Mouse (Mus musculus) MEL (cell line): ENCODE results near the gene Zfp446. TPM values are rescaled to one million over a fixed set of nuclear protein-coding genes. Genes with fewer than 3 reads are reported as not detected.

Experiments
- DNase-seq: peaks from one replicate; pipeline ENCODE4 v3.0.0; 2011; ENCODE audit warnings: low read depth, low spot score
- H3K27ac ChIP-seq: 2 replicates; pipeline ENCODE4 v1.5.1; 2012; ENCODE audit warnings: low read depth, mild to moderate bottlenecking, control low read depth, low read length, moderate library complexity; ENCODE audit not compliant: control insufficient read depth
- H3K27me3 ChIP-seq, 2 experiments: fragments of 150-350 bp in 1 of 2; sonication (generic) in 1 of 2; 2 replicates each; pipeline ENCODE4 v1.6.1; 2012; ENCODE audit warnings: low read length in 2 of 2, mild to moderate bottlenecking in 2 of 2, improper control_type of control experiment in 1 of 2, moderate library complexity in 1 of 2; ENCODE audit not compliant: insufficient read depth in 2 of 2, control insufficient read depth in 1 of 2
- H3K36me3 ChIP-seq, 2 experiments: 2 replicates each; pipeline ENCODE4 v1.6.1; 2012 to 2014; ENCODE audit warnings: low read length in 2 of 2, improper control_type of control experiment in 1 of 2, inconsistent platforms in 1 of 2, mild to moderate bottlenecking in 1 of 2; ENCODE audit not compliant: insufficient read depth in 2 of 2, control insufficient read depth in 1 of 2
- H3K4me1 ChIP-seq, 2 experiments: fragments of 150-350 bp in 1 of 2; sonication (generic) in 1 of 2; 2 replicates each; pipeline ENCODE4 v1.6.1; 2012; ENCODE audit warnings: low read length in 2 of 2, improper control_type of control experiment in 1 of 2, mild to moderate bottlenecking in 1 of 2; ENCODE audit not compliant: insufficient read depth in 2 of 2, control insufficient read depth in 1 of 2
- H3K4me3 ChIP-seq, 2 experiments: fragments of 150-350 bp in 1 of 2; sonication (generic) in 1 of 2; 2 replicates each; pipeline ENCODE4 v1.5.1; 2012; ENCODE audit warnings: low read depth in 2 of 2, low read length in 2 of 2, mild to moderate bottlenecking in 2 of 2, moderate library complexity in 2 of 2, control low read depth in 1 of 2, improper control_type of control experiment in 1 of 2; ENCODE audit not compliant: control insufficient read depth in 1 of 2, insufficient read depth in 1 of 2
- H3K79me2 ChIP-seq: 2 replicates; pipeline ENCODE4 v1.6.1; 2012; ENCODE audit warnings: mild to moderate bottlenecking, low read length, moderate library complexity; ENCODE audit not compliant: control insufficient read depth, poor library complexity, insufficient read depth
- H3K9ac ChIP-seq: 2 replicates; pipeline ENCODE4 v1.6.1; 2012; ENCODE audit warnings: low read depth, mild to moderate bottlenecking, control low read depth, low read length, moderate library complexity; ENCODE audit not compliant: control insufficient read depth, poor library complexity, severe bottlenecking
- H3K9me3 ChIP-seq: fragments of 150-350 bp; sonication (generic); replicated peaks from 2 replicates; pipeline ENCODE4 v1.6.1; 2012; ENCODE audit warnings: mild to moderate bottlenecking, low read length, improper control_type of control experiment, moderate library complexity; ENCODE audit not compliant: insufficient read depth
- CHD1 ChIP-seq: IDR thresholded peaks from 2 replicates; pipeline ENCODE4 v1.6.1; 2012; ENCODE audit warnings: low read depth, mild to moderate bottlenecking, inconsistent platforms, low read length, improper control_type of control experiment
- CHD2 ChIP-seq: IDR thresholded peaks from 2 replicates; pipeline ENCODE4 v1.6.1; 2011; ENCODE audit warnings: low read length, improper control_type of control experiment
- CTCF ChIP-seq, 3 experiments: IDR thresholded peaks in 2 of 3; conservative IDR thresholded peaks in 1 of 3; 2 replicates each; pipeline ENCODE4 v1.5.1; 2011 to 2012; ENCODE audit warnings: low read length in 3 of 3, low read depth in 2 of 3, mild to moderate bottlenecking in 2 of 3, improper control_type of control experiment in 1 of 3, inconsistent platforms in 1 of 3, mixed read lengths in 1 of 3, moderate library complexity in 1 of 3; ENCODE audit not compliant: control insufficient read depth in 1 of 3, insufficient read depth in 1 of 3, poor library complexity in 1 of 3, severe bottlenecking in 1 of 3
- E2F4 ChIP-seq: IDR thresholded peaks from 2 replicates; pipeline ENCODE4 v1.6.1; 2011; ENCODE audit warnings: low read depth, low read length, improper control_type of control experiment, borderline replicate concordance
- GABPA ChIP-seq: IDR thresholded peaks from 2 replicates; pipeline ENCODE4 v1.6.1; 2012; ENCODE audit warnings: low read depth, mild to moderate bottlenecking, inconsistent platforms, low read length, improper control_type of control experiment, moderate library complexity
- HCFC1 ChIP-seq: IDR thresholded peaks from 2 replicates; pipeline ENCODE4 v1.6.1; 2012; ENCODE audit warnings: low read depth, mild to moderate bottlenecking, inconsistent platforms, low read length, improper control_type of control experiment, moderate library complexity
- JUND ChIP-seq: IDR thresholded peaks from 2 replicates; pipeline ENCODE4 v1.6.1; 2011; ENCODE audit warnings: low read depth, mild to moderate bottlenecking, improper control_type of control experiment, low read length
- KAT2A ChIP-seq: conservative IDR thresholded peaks from 2 replicates; pipeline ENCODE4 v1.6.1; 2012; ENCODE audit warnings: low read depth, low read length, improper control_type of control experiment, inconsistent platforms
- MAZ ChIP-seq: IDR thresholded peaks from 2 replicates; pipeline ENCODE4 v1.6.1; 2012; ENCODE audit warnings: low read depth, mild to moderate bottlenecking, inconsistent platforms, low read length, improper control_type of control experiment
- MEF2A ChIP-seq: IDR thresholded peaks from 2 replicates; pipeline ENCODE4 v1.6.1; 2014; ENCODE audit warnings: low read depth, mild to moderate bottlenecking, inconsistent platforms, low read length, improper control_type of control experiment; ENCODE audit not compliant: poor library complexity, insufficient replicate concordance, severe bottlenecking; ENCODE audit errors: extremely low read depth
- MXI1 ChIP-seq: IDR thresholded peaks from 2 replicates; pipeline ENCODE4 v1.6.1; 2011; ENCODE audit warnings: mild to moderate bottlenecking, low read depth, low read length, improper control_type of control experiment
- MYB ChIP-seq: IDR thresholded peaks from 2 replicates; pipeline ENCODE4 v1.6.1; 2011; ENCODE audit warnings: mild to moderate bottlenecking, low read depth, low read length, improper control_type of control experiment
- MYC ChIP-seq: IDR thresholded peaks from 2 replicates; pipeline ENCODE4 v1.6.1; 2011; ENCODE audit warnings: low read depth, mild to moderate bottlenecking, low read length, improper control_type of control experiment, moderate library complexity
- NELFE ChIP-seq: IDR thresholded peaks from 2 replicates; pipeline ENCODE4 v1.6.1; 2011; ENCODE audit warnings: low read depth, low read length, improper control_type of control experiment
- POLR2A ChIP-seq, 2 experiments: IDR thresholded peaks; 2 replicates each; pipeline ENCODE4 v1.6.1; 2011 to 2012; ENCODE audit warnings: low read length in 2 of 2, mild to moderate bottlenecking in 2 of 2, control low read depth in 1 of 2, improper control_type of control experiment in 1 of 2, low read depth in 1 of 2, moderate library complexity in 1 of 2; ENCODE audit not compliant: control insufficient read depth in 1 of 2, insufficient read depth in 1 of 2, poor library complexity in 1 of 2
- POLR2AphosphoS2 ChIP-seq: IDR thresholded peaks from 2 replicates; pipeline ENCODE4 v1.6.1; 2011; ENCODE audit warnings: low read length, improper control_type of control experiment
- RAD21 ChIP-seq: IDR thresholded peaks from 2 replicates; pipeline ENCODE4 v1.6.1; 2011; ENCODE audit warnings: mild to moderate bottlenecking, low read depth, low read length, improper control_type of control experiment
- RCOR1 ChIP-seq: IDR thresholded peaks from 2 replicates; pipeline ENCODE4 v1.6.1; 2012; ENCODE audit warnings: low read depth, mild to moderate bottlenecking, inconsistent platforms, low read length, improper control_type of control experiment
- SMC3 ChIP-seq: IDR thresholded peaks from 2 replicates; pipeline ENCODE4 v1.6.1; 2011; ENCODE audit warnings: low read depth, low read length, improper control_type of control experiment
- UBTF ChIP-seq: IDR thresholded peaks from 2 replicates; pipeline ENCODE4 v1.6.1; 2012; ENCODE audit warnings: low read depth, mild to moderate bottlenecking, inconsistent platforms, low read length, improper control_type of control experiment, moderate library complexity, borderline replicate concordance; ENCODE audit not compliant: insufficient read depth
- USF2 ChIP-seq, 2 experiments: IDR thresholded peaks; 2 replicates each; pipeline ENCODE4 v1.6.1; 2011 to 2012; ENCODE audit warnings: improper control_type of control experiment in 2 of 2, low read length in 2 of 2, borderline replicate concordance in 1 of 2, inconsistent platforms in 1 of 2, low read depth in 1 of 2, mild to moderate bottlenecking in 1 of 2; ENCODE audit not compliant: insufficient read depth in 1 of 2
- ZC3H11A ChIP-seq: IDR thresholded peaks from 2 replicates; pipeline ENCODE4 v1.6.1; 2012; ENCODE audit warnings: low read depth, mild to moderate bottlenecking, inconsistent platforms, low read length, improper control_type of control experiment
- ZKSCAN1 ChIP-seq: IDR thresholded peaks from 2 replicates; pipeline ENCODE4 v1.6.1; 2012; ENCODE audit warnings: low read depth, mild to moderate bottlenecking, inconsistent platforms, low read length, improper control_type of control experiment, moderate library complexity
- ZMIZ1 ChIP-seq: IDR thresholded peaks from 2 replicates; pipeline ENCODE4 v1.6.1; 2012; ENCODE audit warnings: low read depth, mild to moderate bottlenecking, inconsistent platforms, low read length, improper control_type of control experiment, moderate library complexity
- ZNF384 ChIP-seq: IDR thresholded peaks from 2 replicates; pipeline ENCODE4 v1.6.1; 2012; ENCODE audit warnings: low read depth, mild to moderate bottlenecking, inconsistent platforms, low read length, improper control_type of control experiment
- polyA plus RNA-seq, 2 experiments: library from polyadenylated mRNA; stranded (reverse) in 1 of 2; unstranded in 1 of 2; fragments of >175 nt in 1 of 2; fragments of >200 nt in 1 of 2; gene quantifications; 2 replicates each; pipeline versions ENCODE4 v1.2.1 to v1.2.4; 2012; ENCODE audit warnings: low replicate concordance in 2 of 2, low read depth in 1 of 2; ENCODE audit not compliant: insufficient read length in 2 of 2, insufficient read depth in 1 of 2, missing spikeins in 1 of 2
- total RNA-seq: library from RNA; depleted of rRNA; stranded (reverse); fragments of 300-350 nt; gene quantifications from 2 replicates; pipeline ENCODE4 v1.2.3, GENCODE M21; 2012

The Zfp446 gene
- total and polyA plus RNA-seq, 3 experiments, result 3.4 to 4.9 TPM; not detected in 1

DNA sequence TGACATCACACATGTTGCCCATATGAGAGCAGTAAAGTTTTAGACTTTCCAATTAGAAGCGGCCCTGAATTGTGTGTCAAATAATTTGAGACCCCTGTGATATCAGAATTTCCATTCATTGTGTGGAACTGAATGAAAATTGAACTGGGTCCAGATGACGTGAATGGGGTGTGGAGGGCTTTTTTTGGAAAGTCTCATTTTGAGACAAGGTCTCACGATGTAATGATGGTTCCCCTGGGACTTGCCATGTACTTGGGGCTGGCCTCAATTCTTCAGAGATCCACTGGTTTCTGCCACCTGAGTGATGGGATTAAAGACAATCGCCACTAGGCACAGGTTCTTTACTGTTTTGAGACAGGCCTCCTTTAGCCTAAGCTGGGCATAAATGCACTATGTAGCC lies 37.0 kb upstream of the Zfp446 start:
- H3K27me3 ChIP-seq, result no peaks in the 10 kb centered on the region; a peak in 1 of 4 replicates
- H3K9ac ChIP-seq, result no peak overlapping the region
- H3K79me2 ChIP-seq, result no peaks in the 10 kb centered on the region
- H3K27ac ChIP-seq, result no peak overlapping the region
- H3K4me1 ChIP-seq, result no peaks in the 10 kb centered on the region
- H3K36me3 ChIP-seq, result no peaks in the 10 kb centered on the region
- no peak for TF ChIP-seq MAZ
- TF ChIP-seq, all 39 proteins: peak for 0
- DNase-seq, result no peak
- Histone ChIP-seq H3K9me3 (no peaks in the 10 kb centered on the region), H3K4me3 (no peak overlapping the region)

DNA sequence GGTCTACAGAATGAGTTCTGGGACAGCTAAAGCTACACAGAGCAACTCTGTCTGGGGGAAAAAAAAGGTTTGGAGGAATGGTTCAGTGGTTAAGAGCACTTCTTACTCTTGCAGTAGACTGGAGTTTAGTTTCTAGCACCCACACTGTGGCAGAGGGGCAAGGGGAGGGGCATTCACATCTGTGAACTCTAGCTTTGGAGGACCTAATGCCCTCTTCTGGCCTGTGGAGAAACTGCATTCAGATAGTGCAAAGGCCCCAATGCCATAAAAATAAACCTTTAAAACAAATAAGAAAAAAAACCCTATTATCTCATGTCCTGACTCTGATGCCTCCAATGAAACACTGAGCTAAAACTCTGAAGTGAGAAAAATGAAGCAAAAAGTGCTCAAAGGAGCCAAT lies 34.2 kb upstream of the Zfp446 start:
- H3K79me2 ChIP-seq, result no peaks in the 10 kb centered on the region
- H3K4me3 ChIP-seq, result no peak overlapping the region
- no peaks in the 10 kb centered on the region for H3K36me3 ChIP-seq
- no peak overlapping the region for H3K27ac ChIP-seq
- no peak overlapping the region for H3K9ac ChIP-seq
- H3K4me1 ChIP-seq, result peaks cover 0 to 2% of the 10 kb centered on the region in 2 experiments; a peak in 1 of 4 replicates
- DNase-seq, result peak; percentile 74
- no peaks in the 10 kb centered on the region; a peak in 1 of 4 replicates for H3K27me3 ChIP-seq
- no peak for TF ChIP-seq MYC
- TF ChIP-seq ZNF384, result peak; percentile 18; the same call in 1 of the 2 replicates
- no peak for TF ChIP-seq ZMIZ1
- no peak for TF ChIP-seq USF2 (IDR thresholded peaks at IDR 0.05; ENCODE audit: borderline replicate concordance in 1 of 2, insufficient read depth in 1 of 2, low read depth in 1 of 2, low read length in 2 of 2)
- TF ChIP-seq GABPA, result no peak
- no peak for TF ChIP-seq CHD2
- TF ChIP-seq MEF2A, result no peak
- TF ChIP-seq MYB, result no peak
- no peak for TF ChIP-seq CHD1
- no peak for TF ChIP-seq KAT2A
- TF ChIP-seq RCOR1, result no peak
- 0 out of 2 replicates have a peak, but pooled peaks have one; percentile 28 for TF ChIP-seq HCFC1
- no peak for TF ChIP-seq NELFE
- peak; percentile 45 for TF ChIP-seq RAD21
- no peak for TF ChIP-seq MXI1
- TF ChIP-seq UBTF, result no peak
- TF ChIP-seq ZC3H11A, result no peak; the same call in 1 of the 2 replicates
- TF ChIP-seq SMC3, result peak; percentile 64
- peak; percentile 42 to 64 (median 59) for TF ChIP-seq CTCF (IDR thresholded peaks at IDR 0.05 in 2 of 3, conservative IDR thresholded peaks at IDR 0.05 in 1 of 3; ENCODE audit: control insufficient read depth in 1 of 3, insufficient read depth in 1 of 3, low read depth in 2 of 3, low read length in 3 of 3, poor library complexity in 1 of 3, severe bottlenecking in 1 of 3)
- TF ChIP-seq JUND, result no peak
- TF ChIP-seq ZKSCAN1, result no peak
- TF ChIP-seq E2F4, result no peak
- no peak for TF ChIP-seq POLR2A (IDR thresholded peaks at IDR 0.05; ENCODE audit: control insufficient read depth in 1 of 2, insufficient read depth in 1 of 2, low read depth in 1 of 2, low read length in 2 of 2, poor library complexity in 1 of 2)
- no peak for TF ChIP-seq POLR2AphosphoS2
- no peaks in the 10 kb centered on the region for H3K9me3 ChIP-seq
